Mouse (Mus musculus): ENCODE measurements around the gene Trim7.

- TF ChIP-seq CTCF (IDR thresholded peaks at IDR 0.05; ENCODE audit: extremely low read depth, insufficient read length, insufficient replicate concordance, low read depth, low read length) (no peak), POLR2A (IDR thresholded peaks at IDR 0.05; ENCODE audit: low read depth, low read length) (no peak)
Measured at GRCm38 (mm10) chr11:48816281-48816781, 9.6 kb upstream of the Trim7 start.

Measured in small intestine, adult 2 months (tissue).